Comparison of ENCODE assay signal across 8 mouse cellular contexts in the genomic region with DNA sequence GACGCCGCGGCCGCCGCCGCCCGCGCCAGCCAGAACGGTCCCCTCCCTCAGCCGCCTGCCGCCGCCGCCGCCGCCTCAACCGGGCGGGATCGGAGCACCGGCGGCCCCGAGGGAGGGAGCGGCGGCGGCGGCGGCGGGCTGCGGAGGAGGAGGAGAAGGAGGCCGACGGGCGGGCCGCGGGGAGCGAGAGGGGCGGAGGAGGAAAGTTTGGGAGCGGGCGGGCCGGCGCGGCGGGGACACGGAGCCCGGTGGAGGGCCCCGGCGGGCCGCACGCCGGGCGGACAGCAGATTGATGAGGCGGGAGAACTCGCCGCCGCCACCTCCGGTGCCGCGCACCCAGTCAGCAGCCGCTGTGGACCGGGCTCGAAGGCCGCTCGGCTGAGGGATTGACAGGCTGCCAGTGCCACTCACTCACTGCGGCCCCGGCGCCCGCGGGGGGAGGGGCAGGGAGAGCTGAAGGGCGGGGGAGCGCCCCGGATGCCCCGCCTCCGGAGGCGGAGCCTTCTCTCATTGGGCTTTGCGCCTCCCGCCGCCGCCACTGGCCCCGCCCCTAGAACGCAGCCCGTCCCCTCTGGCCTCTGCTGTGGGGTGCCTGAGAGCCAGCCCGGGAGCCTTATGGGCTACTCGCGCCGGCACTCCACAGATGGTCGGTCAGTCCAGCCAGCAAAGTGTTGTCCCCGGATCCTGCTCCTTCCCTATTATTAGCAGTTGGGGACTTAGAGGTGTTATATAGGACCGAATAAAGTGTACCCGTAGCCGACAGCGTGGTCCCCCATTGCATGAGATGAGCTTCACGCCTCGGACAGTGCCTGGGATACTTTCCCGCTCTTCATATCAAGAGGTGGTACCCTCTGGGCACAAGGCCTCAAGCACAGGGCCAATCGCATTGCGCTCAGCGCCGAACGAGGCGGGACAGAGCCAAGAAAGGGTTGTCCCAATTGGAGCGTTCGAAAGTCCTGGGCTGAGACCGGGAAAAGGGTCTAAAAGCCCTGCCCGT. TPM values are rescaled to one million over a fixed set of nuclear protein-coding genes. Genes with fewer than 3 reads are reported as not detected.
DNase-seq lines count a peak whose midpoint lies in the region; ATAC-seq and TF ChIP-seq lines count a peak whose summit lies in the region.

A gene (minus strand): TSS at position 838 of the 997 bp plus-strand sequence.

- peak; percentile 86 to 95 for DNase-seq in CD8-positive naive resting alpha-beta T cell, adult 2 months (ENCODE audit: low read depth in 2 of 2, low spot score in 2 of 2)
- DNase-seq in c-Kit-positive CD71-negative TER-119-negative erythroid progenitor cells, embryonic 14.5 days (ENCODE audit: low read depth) = peak; percentile 93
- DNase-seq in forebrain, embryonic 11.5 days (ENCODE audit: low spot score) = peak; percentile 99
- peak; percentile 93 for DNase-seq in heart, postnatal 0 days (ENCODE audit: low spot score)
- DNase-seq in kidney, postnatal 4 days = peak; percentile 97 to 98

- H3K9me3 ChIP-seq in forebrain, embryonic 11.5 days (ENCODE audit: control insufficient read depth, low read length) = no peaks in the 10 kb centered on the region
- no peaks in the 10 kb centered on the region for H3K9me3 ChIP-seq in heart, postnatal 0 days (replicated peaks; ENCODE audit: control insufficient read depth, low read length)
- no peaks in the 10 kb centered on the region for H3K9me3 ChIP-seq in liver, embryonic 16.5 days (replicated peaks; ENCODE audit: control insufficient read depth, low read length)
- H3K9me3 ChIP-seq in neural tube, embryonic 13.5 days = no peaks in the 10 kb centered on the region

- no peaks in the 10 kb centered on the region for H3K27me3 ChIP-seq in forebrain, embryonic 11.5 days (ENCODE audit: control insufficient read depth, insufficient read depth, low read length)
- no peaks in the 10 kb centered on the region for H3K27me3 ChIP-seq in heart, postnatal 0 days (ENCODE audit: control insufficient read depth, insufficient read depth, low read length)
- no peaks in the 10 kb centered on the region for H3K27me3 ChIP-seq in liver, embryonic 16.5 days (ENCODE audit: control insufficient read depth, insufficient read depth, low read depth, low read length)
- H3K27me3 ChIP-seq in neural tube, embryonic 13.5 days = no peaks in the 10 kb centered on the region
- H3K27me3 ChIP-seq in testis, adult 2 months (ENCODE audit: control insufficient read depth, insufficient read depth, low read length) = peaks cover 3% of the 10 kb centered on the region; the same call in 1 of the 2 replicates

- TF ChIP-seq CTCF in heart, postnatal 0 days (IDR thresholded peaks at IDR 0.05; ENCODE audit: low read depth) = no peak
- TF ChIP-seq CTCF in testis, adult 2 months (IDR thresholded peaks at IDR 0.05; ENCODE audit: control insufficient read depth, insufficient read depth, insufficient replicate concordance, low read depth, low read length) = no peak

- ATAC-seq in forebrain, embryonic 11.5 days (replicated peaks; ENCODE audit: low FRiP score) = peak; percentile 94
- ATAC-seq in heart, postnatal 0 days (ENCODE audit: insufficient read depth, low read depth) = peak; percentile 92
- ATAC-seq in liver, embryonic 16.5 days (ENCODE audit: low read depth) = peak; percentile 88
- ATAC-seq in neural tube, embryonic 13.5 days (ENCODE audit: low read depth) = peak; percentile 94

- peak; percentile 46 for TF ChIP-seq POLR2A in testis, adult 2 months (IDR thresholded peaks at IDR 0.05; ENCODE audit: control insufficient read depth, low read depth, low read length)

- TF ChIP-seq EP300 in heart, postnatal 0 days (IDR thresholded peaks at IDR 0.05; ENCODE audit: low read depth) = no peak

- H3K36me3 ChIP-seq in forebrain, embryonic 11.5 days (ENCODE audit: control insufficient read depth, insufficient read depth, low read length) = no peaks in the 10 kb centered on the region
- no peaks in the 10 kb centered on the region for H3K36me3 ChIP-seq in heart, postnatal 0 days (replicated peaks; ENCODE audit: control insufficient read depth, insufficient read depth, low read length)
- H3K36me3 ChIP-seq in liver, embryonic 16.5 days (ENCODE audit: control insufficient read depth, insufficient read depth) = no peaks in the 10 kb centered on the region
- H3K36me3 ChIP-seq in neural tube, embryonic 13.5 days = no peaks in the 10 kb centered on the region
- no peaks in the 10 kb centered on the region for H3K36me3 ChIP-seq in testis, adult 2 months (ENCODE audit: control insufficient read depth, insufficient read depth, low read length)

- H3K4me3 ChIP-seq in forebrain, embryonic 11.5 days (ENCODE audit: low read depth, low read length) = peak within 1 kb of the TSS; percentile 84
- peak within 1 kb of the TSS; percentile 95 for H3K4me3 ChIP-seq in heart, postnatal 0 days (ENCODE audit: low read depth, low read length)
- H3K4me3 ChIP-seq in liver, embryonic 16.5 days (ENCODE audit: low read depth, low read length) = peak within 1 kb of the TSS; percentile 96
- H3K4me3 ChIP-seq in neural tube, embryonic 13.5 days = peak within 1 kb of the TSS; percentile 77
- H3K4me3 ChIP-seq in testis, adult 2 months (ENCODE audit: control insufficient read depth, low read depth, low read length) = peak within 1 kb of the TSS; percentile 91

- H3K4me1 ChIP-seq in forebrain, embryonic 11.5 days (replicated peaks; ENCODE audit: control insufficient read depth, insufficient read depth, low read length) = peaks cover 3% of the 10 kb centered on the region; the same call in 1 of the 2 replicates
- peaks cover 11% of the 10 kb centered on the region; the same call in 1 of the 2 replicates for H3K4me1 ChIP-seq in heart, postnatal 0 days (ENCODE audit: control insufficient read depth, insufficient read depth)
- peaks cover 19% of the 10 kb centered on the region for H3K4me1 ChIP-seq in liver, embryonic 16.5 days (ENCODE audit: control insufficient read depth, low read depth, low read length)
- H3K4me1 ChIP-seq in neural tube, embryonic 13.5 days (replicated peaks) = peaks cover 40% of the 10 kb centered on the region
- peaks cover 10% of the 10 kb centered on the region for H3K4me1 ChIP-seq in testis, adult 2 months (ENCODE audit: control insufficient read depth, insufficient read depth, low read length)

- peak within 1 kb of the TSS; percentile 95 for H3K9ac ChIP-seq in forebrain, embryonic 11.5 days (ENCODE audit: low read length)
- peak within 1 kb of the TSS; percentile 94 for H3K9ac ChIP-seq in heart, postnatal 0 days (replicated peaks; ENCODE audit: low read depth, low read length)
- peak within 1 kb of the TSS; percentile 92 for H3K9ac ChIP-seq in liver, embryonic 16.5 days (ENCODE audit: low read depth, low read length)
- H3K9ac ChIP-seq in neural tube, embryonic 13.5 days = peak within 1 kb of the TSS; percentile 98

- H3K4me2 ChIP-seq in forebrain, embryonic 11.5 days (ENCODE audit: low read depth, low read length, severe bottlenecking) = peak within 1 kb of the TSS; percentile 94
- peak within 1 kb of the TSS; percentile 83 for H3K4me2 ChIP-seq in heart, postnatal 0 days (ENCODE audit: low read depth, low read length)
- peak within 1 kb of the TSS; percentile 95 for H3K4me2 ChIP-seq in liver, embryonic 16.5 days (ENCODE audit: low read depth, low read length)
- peak within 1 kb of the TSS; percentile 94 for H3K4me2 ChIP-seq in neural tube, embryonic 13.5 days

- peak within 1 kb of the TSS; percentile 98 for H3K27ac ChIP-seq in forebrain, embryonic 11.5 days (ENCODE audit: low read depth, low read length)
- H3K27ac ChIP-seq in heart, postnatal 0 days (ENCODE audit: low read depth) = peak within 1 kb of the TSS; percentile 98
- peak within 1 kb of the TSS; percentile 99 for H3K27ac ChIP-seq in liver, embryonic 16.5 days (ENCODE audit: low read length)
- peak within 1 kb of the TSS; percentile 99 for H3K27ac ChIP-seq in neural tube, embryonic 13.5 days (replicated peaks)
- peak within 1 kb of the TSS; percentile 59 for H3K27ac ChIP-seq in testis, adult 2 months (ENCODE audit: control insufficient read depth, insufficient read depth, low read depth, low read length)

- under 1% methylated on average over 80 of the region's 102 CpGs for WGBS in forebrain, embryonic 11.5 days
- WGBS in heart, postnatal 0 days = under 1% methylated on average over 45 of the region's 102 CpGs
- WGBS in liver, embryonic 16.5 days (ENCODE audit: insufficient replicate concordance) = under 1% methylated on average over 75 of the region's 102 CpGs
- WGBS in neural tube, embryonic 13.5 days = under 1% methylated on average over 39 of the region's 102 CpGs

RNA-seq across cellular contexts. Expression of the gene that starts here (rescaled TPM):
- 46.1 and 51.5 TPM in 2 replicates for polyA plus RNA-seq in forebrain, embryonic 11.5 days (2014; fragmentation: Nextera tagmentation; extraction: Ambion mirVana)
- total RNA-seq in heart, postnatal 0 days (2014; rRNA removed; ENCODE audit: low replicate concordance) = 22.0 and 34.3 TPM in 2 replicates
- 10.2 and 11.4 TPM in 2 replicates for polyA plus RNA-seq in heart, postnatal 0 days (2015; fragmentation: Nextera tagmentation; extraction: Ambion mirVana)
- 4.2 and 4.5 TPM in 2 replicates for polyA plus RNA-seq in liver, embryonic 16.5 days (2015; fragmentation: Nextera tagmentation; extraction: Ambion mirVana)
- polyA plus RNA-seq in neural tube, embryonic 13.5 days (2015; fragmentation: Nextera tagmentation; extraction: Ambion mirVana) = 109 and 120 TPM in 2 replicates
- 5.4 and 5.9 TPM in 2 replicates for polyA plus RNA-seq in testis, adult 2 months (2012; rRNA removed)

Comparison
In these comparisons a context has a peak if more than half of its experiments do, and no peak if none do; other contexts are left out.
1. Peak in every context shown above with its lines: DNase-seq, ATAC-seq, H3K4me3 ChIP-seq and H3K27ac ChIP-seq.